In the genomic region with DNA sequence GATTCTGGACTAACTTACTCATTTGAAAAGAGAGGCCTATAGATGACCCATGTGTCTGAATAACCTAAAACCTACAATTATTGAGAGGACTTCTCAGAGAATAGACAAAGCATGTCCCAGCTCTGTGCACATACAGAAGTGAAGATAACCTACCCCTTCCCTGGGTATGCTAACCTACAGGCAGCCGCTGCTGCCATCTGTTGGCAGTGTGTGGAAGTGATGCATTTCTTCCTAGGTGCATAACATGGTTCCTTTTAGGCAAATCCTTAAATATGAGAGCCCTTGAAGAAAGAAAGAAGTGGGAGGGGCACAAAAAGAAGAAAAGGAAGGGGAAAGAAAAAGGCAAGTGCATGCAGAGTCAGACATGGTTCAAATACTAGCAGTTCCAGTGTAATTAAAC, we compare ENCODE assay signal across 10 mouse cellular contexts. TPM values are rescaled to one million over a fixed set of nuclear protein-coding genes. Genes with fewer than 3 reads are reported as not detected.
A peak's percentile ranks its signal among the peaks of the same experiment; 100 is the strongest.
DNase-seq lines count a peak whose midpoint lies in the region; ATAC-seq and TF ChIP-seq lines count a peak whose summit lies in the region.
"Had no signal": no experiment of that assay in that cellular context is flagged by ENCODE, and none has a peak within 500 bp of the region (broad histone marks: within the 10 kb centered on the region; RNA-seq: fewer than 3 reads in every experiment).

No protein-coding gene starts in this region.

- no peak overlapping the region for H3K27ac ChIP-seq in intestine, embryonic 14.5 days (ENCODE audit: low read depth)
- H3K27ac ChIP-seq in intestine, embryonic 15.5 days = no peak overlapping the region
- no peak overlapping the region for H3K27ac ChIP-seq in ES-Bruce4 (ENCODE audit: insufficient read depth, low read length)
- H3K27ac ChIP-seq in layer of hippocampus, adult 2 months = no peak overlapping the region
- H3K27ac ChIP-seq in stomach, postnatal 0 days (replicated peaks) = no peak overlapping the region
- H3K27ac ChIP-seq: neural tube, embryonic 13.5 days had no signal

- H3K4me3 ChIP-seq in intestine, embryonic 14.5 days (ENCODE audit: low read depth, low read length) = no peak overlapping the region
- H3K4me3 ChIP-seq in intestine, embryonic 15.5 days (replicated peaks) = no peak overlapping the region
- no peak overlapping the region for H3K4me3 ChIP-seq in ES-Bruce4 (ENCODE audit: low read depth, low read length)
- no peak overlapping the region for H3K4me3 ChIP-seq in layer of hippocampus, adult 2 months
- no peak overlapping the region for H3K4me3 ChIP-seq in stomach, postnatal 0 days (ENCODE audit: low read depth, low read length)
- H3K4me3 ChIP-seq: erythroblast, embryonic 14.5 days; neural tube, embryonic 13.5 days had no signal

- H3K9me3 ChIP-seq in intestine, embryonic 14.5 days (ENCODE audit: control insufficient read depth, low read length) = no peaks in the 10 kb centered on the region
- no peaks in the 10 kb centered on the region for H3K9me3 ChIP-seq in intestine, embryonic 15.5 days
- H3K9me3 ChIP-seq in ES-Bruce4 (replicated peaks; ENCODE audit: control insufficient read depth, insufficient read depth, low read length, poor library complexity, severe bottlenecking) = no peaks in the 10 kb centered on the region
- H3K9me3 ChIP-seq in stomach, postnatal 0 days (ENCODE audit: control insufficient read depth, low read length) = no peaks in the 10 kb centered on the region
- H3K9me3 ChIP-seq: neural tube, embryonic 13.5 days had no signal

- H3K4me2 ChIP-seq in intestine, embryonic 14.5 days (ENCODE audit: low read length) = no peak overlapping the region
- no peak overlapping the region for H3K4me2 ChIP-seq in intestine, embryonic 15.5 days (replicated peaks)
- no peak overlapping the region for H3K4me2 ChIP-seq in stomach, postnatal 0 days (replicated peaks; ENCODE audit: low read depth)
- H3K4me2 ChIP-seq: neural tube, embryonic 13.5 days had no signal

- peak; percentile 67 for DNase-seq in intestine, embryonic 14.5 days (ENCODE audit: low spot score)
- peak; percentile 32 to 37 for DNase-seq in cerebellum, adult 18-20 months
- peak; percentile 55 to 60 for DNase-seq in frontal cortex, postnatal 25 days (ENCODE audit: low spot score in 2 of 2)
- peak; percentile 44 to 68 for DNase-seq in layer of hippocampus, adult 2 months (ENCODE audit: low spot score in 2 of 2)
- peak; percentile 66 for DNase-seq in lung, postnatal 36 days
- peak; percentile 25 for DNase-seq in stomach, postnatal 0 days (ENCODE audit: low spot score)

- H3K27me3 ChIP-seq in intestine, embryonic 14.5 days (replicated peaks; ENCODE audit: control insufficient read depth, insufficient read depth, low read length) = no peaks in the 10 kb centered on the region
- no peaks in the 10 kb centered on the region for H3K27me3 ChIP-seq in intestine, embryonic 15.5 days (replicated peaks)
- H3K27me3 ChIP-seq in ES-Bruce4 (ENCODE audit: control insufficient read depth, insufficient read depth, low read length, poor library complexity, severe bottlenecking) = no peaks in the 10 kb centered on the region
- H3K27me3 ChIP-seq in stomach, postnatal 0 days (ENCODE audit: control insufficient read depth, insufficient read depth, low read length) = no peaks in the 10 kb centered on the region
- H3K27me3 ChIP-seq: neural tube, embryonic 13.5 days had no signal

- no peak for TF ChIP-seq EP300 in ES-Bruce4 (IDR thresholded peaks at IDR 0.05; ENCODE audit: insufficient read depth, low read depth, low read length)
- TF ChIP-seq EP300 in stomach, postnatal 0 days (optimal IDR thresholded peaks at IDR 0.05) = no peak

- H3K9ac ChIP-seq in intestine, embryonic 14.5 days (ENCODE audit: low read length) = no peak overlapping the region
- no peak overlapping the region for H3K9ac ChIP-seq in intestine, embryonic 15.5 days
- no peak overlapping the region for H3K9ac ChIP-seq in ES-Bruce4 (ENCODE audit: low read depth, poor library complexity, severe bottlenecking)
- H3K9ac ChIP-seq in stomach, postnatal 0 days (ENCODE audit: low read length) = no peak overlapping the region
- H3K9ac ChIP-seq: neural tube, embryonic 13.5 days had no signal

- no peaks in the 10 kb centered on the region for H3K4me1 ChIP-seq in intestine, embryonic 14.5 days (replicated peaks; ENCODE audit: control insufficient read depth, insufficient read depth, low read length)
- H3K4me1 ChIP-seq in intestine, embryonic 15.5 days (replicated peaks) = no peaks in the 10 kb centered on the region
- H3K4me1 ChIP-seq in ES-Bruce4 (ENCODE audit: control insufficient read depth, insufficient read depth, low read length) = no peaks in the 10 kb centered on the region
- H3K4me1 ChIP-seq in stomach, postnatal 0 days (replicated peaks; ENCODE audit: control insufficient read depth, insufficient read depth) = no peaks in the 10 kb centered on the region
- H3K4me1 ChIP-seq: neural tube, embryonic 13.5 days had no signal

- WGBS in intestine, embryonic 14.5 days = 2% methylated on average over 1 of the region's 1 CpGs
- 0% methylated on average over 1 of the region's 1 CpGs for WGBS in intestine, embryonic 15.5 days
- 5% methylated on average over 1 of the region's 1 CpGs for WGBS in stomach, postnatal 0 days

- peak; percentile 73 for TF ChIP-seq CTCF in ES-Bruce4 (IDR thresholded peaks at IDR 0.05; ENCODE audit: low read depth, low read length)
- TF ChIP-seq CTCF in layer of hippocampus, adult 2 months (conservative IDR thresholded peaks at IDR 0.05) = peak; percentile 97
- TF ChIP-seq CTCF in stomach, postnatal 0 days (IDR thresholded peaks at IDR 0.05; ENCODE audit: low read depth) = peak; percentile 84

- TF ChIP-seq POLR2A in ES-Bruce4 (IDR thresholded peaks at IDR 0.05; ENCODE audit: insufficient read depth, low read length) = no peak

- ATAC-seq in intestine, embryonic 14.5 days (replicated peaks; ENCODE audit: low FRiP score, low TSS enrichment, low read depth) = no peak
- ATAC-seq in intestine, embryonic 15.5 days = no peak
- no peak for ATAC-seq in stomach, postnatal 0 days (ENCODE audit: low FRiP score, low TSS enrichment)

- H3K36me3 ChIP-seq in intestine, embryonic 14.5 days (ENCODE audit: control insufficient read depth, insufficient read depth, low read length) = no peaks in the 10 kb centered on the region
- no peaks in the 10 kb centered on the region for H3K36me3 ChIP-seq in intestine, embryonic 15.5 days
- H3K36me3 ChIP-seq in ES-Bruce4 (ENCODE audit: control insufficient read depth, insufficient read depth, low read length, poor library complexity, severe bottlenecking) = no peaks in the 10 kb centered on the region
- H3K36me3 ChIP-seq in stomach, postnatal 0 days (ENCODE audit: control insufficient read depth, insufficient read depth, low read length) = no peaks in the 10 kb centered on the region
- H3K36me3 ChIP-seq: neural tube, embryonic 13.5 days had no signal

RNA-seq across cellular contexts. Expression of gene Il21, which starts 38.8 kb away (rescaled TPM):
- polyA plus RNA-seq in intestine, embryonic 14.5 days (2014; fragmentation: Nextera tagmentation; extraction: Ambion mirVana) = not detected in 2 replicates
- not detected in 2 replicates for polyA plus RNA-seq in intestine, embryonic 15.5 days (2015; fragmentation: Nextera tagmentation; extraction: Ambion mirVana)
- polyA plus RNA-seq in ES-Bruce4 (2011; ENCODE audit: insufficient read depth, insufficient read length, low read depth, missing spikeins) = not detected in 2 replicates
- total RNA-seq in layer of hippocampus, adult 2 months (2021) = under 1 TPM in 1 of 2 experiments, not detected in 1; 0.26 TPM
- not detected in 2 replicates for polyA plus RNA-seq in stomach, postnatal 0 days (2015; fragmentation: Nextera tagmentation; extraction: Ambion mirVana)
- polyA plus RNA-seq: erythroblast, embryonic 14.5 days; neural tube, embryonic 13.5 days had no signal

RNA-seq across cellular contexts. Expression of gene Bbs12, which starts 41.1 kb away (rescaled TPM):
- polyA plus RNA-seq in intestine, embryonic 14.5 days (2014; fragmentation: Nextera tagmentation; extraction: Ambion mirVana) = 5.4 and 8.1 TPM in 2 replicates
- 5.1 and 5.3 TPM in 2 replicates for polyA plus RNA-seq in intestine, embryonic 15.5 days (2015; fragmentation: Nextera tagmentation; extraction: Ambion mirVana)
- polyA plus RNA-seq in ES-Bruce4 (2011; ENCODE audit: insufficient read depth, insufficient read length, low read depth, missing spikeins) = 4.4 and 4.8 TPM in 2 replicates
- 1 to 10 TPM; 6.6 to 6.8 TPM for total RNA-seq in layer of hippocampus, adult 2 months (2021)
- 2.4 and 2.9 TPM in 2 replicates for polyA plus RNA-seq in stomach, postnatal 0 days (2015; fragmentation: Nextera tagmentation; extraction: Ambion mirVana)
- polyA plus RNA-seq: erythroblast, embryonic 14.5 days had no signal

RNA-seq across cellular contexts. Expression of gene Cetn4, which starts 41.3 kb away (rescaled TPM):
- 0.46 and 1.5 TPM in 2 replicates for polyA plus RNA-seq in intestine, embryonic 14.5 days (2014; fragmentation: Nextera tagmentation; extraction: Ambion mirVana)
- 2.3 and 2.6 TPM in 2 replicates for polyA plus RNA-seq in intestine, embryonic 15.5 days (2015; fragmentation: Nextera tagmentation; extraction: Ambion mirVana)
- polyA plus RNA-seq in ES-Bruce4 (2011; ENCODE audit: insufficient read depth, insufficient read length, low read depth, missing spikeins) = 2.1 and 2.2 TPM in 2 replicates
- 10 to 100 TPM; 10.9 to 11.1 TPM for total RNA-seq in layer of hippocampus, adult 2 months (2021)
- polyA plus RNA-seq in stomach, postnatal 0 days (2015; fragmentation: Nextera tagmentation; extraction: Ambion mirVana) = 1.7 and 1.8 TPM in 2 replicates
